Mouse (Mus musculus): ENCODE results near the gene Olfr61. TPM values are rescaled to one million over a fixed set of nuclear protein-coding genes. Genes with fewer than 3 reads are reported as not detected.
"Not testable (repeated sequence)": the region's sequence is repeated elsewhere in the genome, so short reads cannot be mapped to it uniquely, and the experiment has no call there.

Olfr61 gene
- polyA plus RNA-seq (2015; fragmentation: Nextera tagmentation; extraction: Ambion mirVana) = not detected in 2 replicates

DNA sequence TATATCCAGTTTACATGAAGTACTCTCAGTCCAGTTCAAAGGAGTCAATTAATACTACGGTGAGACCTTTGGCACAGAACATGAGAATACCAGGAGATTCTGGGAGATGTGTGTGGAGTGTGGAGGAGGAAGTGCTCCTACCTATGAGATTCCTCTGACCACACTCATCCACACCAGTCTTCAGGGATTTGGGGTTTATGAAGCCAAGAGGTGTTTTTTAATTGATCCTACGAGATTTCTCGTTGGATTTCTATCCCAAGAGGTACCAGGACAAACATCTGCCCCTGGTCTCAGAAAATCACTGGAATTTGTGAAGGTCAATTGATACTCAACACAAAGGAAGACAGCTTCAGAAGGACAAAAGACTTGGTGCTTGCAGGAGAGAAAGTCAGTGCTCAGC is at the start of gene Olfr61:
Gene Olfr61, plus strand, starts transcription at position 301 of the 400 bp plus-strand sequence.
- WGBS = 88% methylated on average over 3 of the region's 3 CpGs
- not testable (repeated sequence) for H3K4me2 ChIP-seq; H3K27me3 ChIP-seq; ATAC-seq (ENCODE audit: low read depth); H3K4me1 ChIP-seq (replicated peaks); H3K9ac ChIP-seq; H3K36me3 ChIP-seq; H3K27ac ChIP-seq (replicated peaks); H3K4me3 ChIP-seq; H3K9me3 ChIP-seq

DNA sequence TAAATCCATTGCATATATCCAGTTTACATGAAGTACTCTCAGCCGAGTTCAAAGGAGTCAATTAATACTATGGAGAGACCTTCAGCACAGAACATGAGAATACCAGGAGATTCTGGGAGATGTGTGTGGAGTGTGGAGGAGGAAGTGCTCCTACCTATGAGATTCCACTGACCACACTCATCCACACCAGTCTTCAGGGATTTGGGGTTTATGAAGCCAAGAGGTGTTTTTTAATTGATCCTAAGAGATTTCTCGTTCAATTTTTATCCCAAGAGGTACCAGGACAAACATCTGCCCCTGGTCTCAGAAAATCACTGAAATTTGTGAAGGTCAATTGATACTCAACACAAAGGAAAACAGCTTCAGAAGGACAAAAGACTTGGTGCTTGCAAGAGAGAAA is 27.8 kb upstream of the Olfr61 start, which contains the start of gene Olfr46:
Gene Olfr46, plus strand, starts transcription at position 301 of the 400 bp plus-strand sequence.
- not testable (repeated sequence) for H3K36me3 ChIP-seq; H3K4me2 ChIP-seq; H3K27ac ChIP-seq (replicated peaks); H3K27me3 ChIP-seq; H3K9me3 ChIP-seq; H3K4me1 ChIP-seq (replicated peaks); H3K4me3 ChIP-seq; H3K9ac ChIP-seq; ATAC-seq (ENCODE audit: low read depth)
- 73% methylated on average over 2 of the region's 2 CpGs for WGBS

DNA sequence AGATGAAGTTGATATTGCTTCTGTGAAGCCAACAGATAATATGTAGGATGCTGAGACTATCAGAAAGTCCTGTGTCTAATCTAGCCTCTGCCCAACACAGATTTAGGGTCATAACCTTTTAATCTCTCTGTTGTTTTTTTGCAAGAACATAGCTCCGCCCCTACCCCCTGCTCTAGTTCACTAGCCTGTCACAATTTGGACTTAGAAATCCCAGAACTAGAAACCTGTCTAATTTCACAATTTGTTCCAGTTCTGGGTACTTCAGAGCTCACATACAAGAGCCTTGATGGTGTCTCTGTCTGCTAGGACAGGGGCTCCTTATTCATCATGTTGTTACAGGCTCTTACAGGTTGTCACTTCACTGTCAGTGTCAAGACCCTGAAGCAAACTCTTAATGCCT is 1.8 kb downstream of the Olfr61 start:
- H3K4me2 ChIP-seq = no peak overlapping the region
- H3K4me1 ChIP-seq (replicated peaks) = no peaks in the 10 kb centered on the region
- H3K9me3 ChIP-seq = no peaks in the 10 kb centered on the region
- no peak for ATAC-seq (ENCODE audit: low read depth)
- no peak overlapping the region for H3K27ac ChIP-seq (replicated peaks)
- H3K27me3 ChIP-seq = no peaks in the 10 kb centered on the region
- no peak overlapping the region for H3K4me3 ChIP-seq
- no peaks in the 10 kb centered on the region for H3K36me3 ChIP-seq
- no peak overlapping the region for H3K9ac ChIP-seq
- WGBS = 91% methylated on average over 1 of the region's 1 CpGs

DNA sequence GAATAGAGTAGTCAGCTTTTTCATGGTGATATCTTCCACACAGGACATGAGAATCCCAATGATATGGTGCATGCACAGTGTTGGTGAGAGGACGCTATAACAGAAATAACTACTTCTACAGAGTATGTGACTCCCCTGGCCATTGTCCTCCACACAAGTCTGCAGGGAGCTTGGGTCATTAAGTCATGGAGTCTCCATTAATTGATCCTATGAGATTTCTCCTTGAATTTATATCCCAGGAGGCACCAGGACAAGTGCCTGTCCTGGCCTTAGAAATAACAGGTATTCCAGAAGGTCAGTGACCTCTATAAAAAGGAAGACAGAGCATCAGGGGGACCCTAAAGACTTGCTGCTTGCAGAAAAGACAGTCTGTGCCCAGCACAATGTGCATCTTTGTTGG is 17.4 kb downstream of the Olfr61 start, which contains the start of gene Olfr53:
Gene Olfr53, plus strand, starts transcription at position 301 of the 400 bp plus-strand sequence.
- H3K4me2 ChIP-seq = no peak within 1 kb of the TSS
- ATAC-seq (ENCODE audit: low read depth) = no peak
- H3K9ac ChIP-seq = no peak within 1 kb of the TSS

DNA sequence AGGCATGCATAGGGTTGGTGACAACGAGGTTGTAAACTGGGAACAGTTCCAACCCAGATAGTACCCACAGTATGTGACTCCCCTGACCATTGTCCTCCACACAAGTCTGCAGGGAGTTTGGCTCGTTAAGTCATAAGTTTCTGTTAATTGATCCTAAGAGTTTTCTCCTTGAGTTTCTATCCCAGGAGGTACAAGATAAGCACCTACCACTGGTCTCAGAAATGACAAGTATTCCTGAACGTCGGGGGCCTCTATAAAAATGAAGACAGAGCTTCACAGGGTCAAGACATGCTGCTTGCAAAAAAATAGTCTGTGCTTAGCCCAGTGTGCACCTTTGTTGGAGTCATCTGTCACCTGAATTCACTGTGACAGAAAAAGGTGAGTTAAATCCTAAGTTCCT is 30.9 kb downstream of the Olfr61 start, which contains the start of gene Olfr539:
Gene Olfr539, plus strand, starts transcription at position 301 of the 400 bp plus-strand sequence.
- no peaks in the 10 kb centered on the region for H3K4me1 ChIP-seq (replicated peaks)
- WGBS = 76% methylated on average over 4 of the region's 4 CpGs
- no peak within 1 kb of the TSS for H3K27ac ChIP-seq (replicated peaks)
- no peaks in the 10 kb centered on the region for H3K9me3 ChIP-seq
- H3K27me3 ChIP-seq = no peaks in the 10 kb centered on the region
- H3K9ac ChIP-seq = no peak within 1 kb of the TSS
- H3K36me3 ChIP-seq = no peaks in the 10 kb centered on the region
- no peak within 1 kb of the TSS for H3K4me3 ChIP-seq
- H3K4me2 ChIP-seq = no peak within 1 kb of the TSS
- ATAC-seq (ENCODE audit: low read depth) = no peak

More for the DNA sequence above, 17.4 kb downstream of the Olfr61 start, which contains the start of gene Olfr53:
- no peak within 1 kb of the TSS for H3K27ac ChIP-seq (replicated peaks)
- no peaks in the 10 kb centered on the region for H3K27me3 ChIP-seq
- H3K4me1 ChIP-seq (replicated peaks) = no peaks in the 10 kb centered on the region
- H3K9me3 ChIP-seq = no peaks in the 10 kb centered on the region; the same call in 1 of the 2 replicates
- no peaks in the 10 kb centered on the region for H3K36me3 ChIP-seq
- H3K4me3 ChIP-seq = no peak within 1 kb of the TSS
- 84% methylated on average over 1 of the region's 1 CpGs for WGBS

DNA sequence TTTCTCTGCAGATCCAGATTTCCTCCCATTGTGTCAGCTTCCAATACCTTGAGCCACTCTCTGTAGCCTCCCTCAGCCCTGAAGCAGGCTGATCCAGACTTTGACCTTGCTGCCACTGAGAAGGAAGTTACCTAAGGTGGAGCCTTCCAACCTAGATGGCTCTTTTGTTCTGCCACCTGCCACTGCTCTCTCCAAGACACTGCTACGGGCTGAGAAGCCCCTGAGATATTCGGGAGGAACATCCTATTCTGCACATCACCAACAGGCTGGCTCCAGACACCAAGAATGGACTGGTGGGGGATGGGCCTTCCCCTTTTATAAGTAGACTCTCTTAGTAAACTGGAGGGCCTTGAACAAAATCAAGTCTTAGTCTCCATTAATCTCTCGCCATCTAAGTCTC is 41.9 kb downstream of the Olfr61 start:
- H3K36me3 ChIP-seq; H3K4me2 ChIP-seq; H3K4me1 ChIP-seq (replicated peaks); ATAC-seq (ENCODE audit: low read depth); H3K9me3 ChIP-seq; H3K27me3 ChIP-seq; H3K27ac ChIP-seq (replicated peaks); H3K9ac ChIP-seq; H3K4me3 ChIP-seq: not testable (repeated sequence)
- 91% methylated on average over 3 of the region's 3 CpGs for WGBS

DNA sequence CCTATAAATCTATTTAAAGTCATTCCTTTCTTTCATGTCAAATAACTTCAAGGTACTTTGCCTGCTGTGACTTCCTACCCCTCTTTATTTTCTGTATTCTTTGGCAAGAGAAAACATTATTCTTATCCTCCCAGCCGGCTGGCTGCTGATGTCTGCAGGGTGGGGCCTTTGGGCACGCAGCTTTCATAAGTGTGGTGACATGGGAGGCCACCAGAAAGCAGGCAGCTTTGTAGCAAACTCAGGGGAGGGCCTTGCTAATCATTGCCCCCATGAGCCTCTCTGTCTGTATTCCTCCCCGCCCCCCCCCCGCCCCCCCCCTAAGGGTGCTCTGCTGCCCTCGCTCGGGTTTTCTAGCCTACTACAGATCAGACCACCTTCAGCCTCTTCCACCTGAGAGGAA is 47.1 kb downstream of the Olfr61 start:
- Histone ChIP-seq H3K4me3 (no peak overlapping the region), H3K9me3 (peaks cover 13% of the 10 kb centered on the region; the same call in 1 of the 2 replicates), H3K9ac (no peak overlapping the region), H3K27me3 (no peaks in the 10 kb centered on the region), H3K4me1 (replicated peaks) (no peaks in the 10 kb centered on the region; the same call in 1 of the 2 replicates), H3K27ac (replicated peaks) (no peak overlapping the region), H3K36me3 (no peaks in the 10 kb centered on the region), H3K4me2 (peak overlapping the region; percentile 38)
- whole genome bisulfite sequencing = 4% methylated on average over 4 of the region's 6 CpGs
- no peak for ATAC-seq (ENCODE audit: low read depth)

DNA sequence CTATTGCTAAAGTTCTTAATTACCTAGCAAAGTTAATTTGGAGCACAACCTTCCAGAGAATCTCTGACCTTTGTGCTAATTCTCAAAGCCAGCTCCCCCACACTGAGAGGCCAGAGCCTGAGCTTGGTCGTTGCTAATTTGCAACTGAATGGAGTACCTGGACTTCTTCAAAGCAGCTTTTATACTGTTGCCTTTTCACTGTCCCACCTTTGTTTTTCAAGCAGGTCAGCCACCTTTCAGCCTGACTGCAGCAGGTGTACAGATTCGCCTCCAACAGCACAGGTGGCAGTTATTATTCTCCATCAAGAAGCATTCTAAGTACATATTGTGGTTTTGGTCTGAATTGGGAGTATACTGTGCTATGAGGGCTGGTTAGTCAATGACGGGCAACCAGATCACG is 50.8 kb downstream of the Olfr61 start:
- not testable (repeated sequence) for H3K4me1 ChIP-seq (replicated peaks); H3K36me3 ChIP-seq; H3K27ac ChIP-seq (replicated peaks); H3K27me3 ChIP-seq; H3K4me2 ChIP-seq; H3K9ac ChIP-seq; ATAC-seq (ENCODE audit: low read depth); H3K4me3 ChIP-seq
- H3K9me3 ChIP-seq = peaks cover 14% of the 10 kb centered on the region; the same call in 1 of the 2 replicates
- WGBS = 70% methylated on average over 4 of the region's 4 CpGs

DNA sequence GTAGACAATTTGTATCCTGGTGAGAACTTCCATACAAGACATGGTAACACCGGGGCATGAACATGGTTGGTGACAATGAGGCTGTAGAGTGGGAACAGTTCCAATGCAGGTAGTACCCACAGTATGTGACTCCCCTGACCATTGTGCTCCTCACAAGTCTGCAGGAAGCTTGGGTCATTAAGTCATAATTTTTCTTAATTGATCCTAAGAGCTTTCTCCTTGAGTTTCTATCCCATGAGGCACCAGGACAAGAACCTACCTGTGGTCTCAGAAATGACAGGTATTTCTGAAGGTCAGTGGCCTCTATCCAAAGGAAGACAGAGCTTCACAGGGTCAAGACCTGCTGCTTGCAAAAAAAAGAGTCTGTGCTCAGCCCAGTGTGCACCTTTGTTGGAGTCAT is 52.9 kb downstream of the Olfr61 start, which contains the start of gene Olfr45:
Gene Olfr45, plus strand, starts transcription at position 301 of the 400 bp plus-strand sequence.
- Histone ChIP-seq H3K4me2 (no peak within 1 kb of the TSS), H3K27ac (replicated peaks) (no peak within 1 kb of the TSS), H3K36me3 (no peaks in the 10 kb centered on the region), H3K4me3 (no peak within 1 kb of the TSS), H3K9me3 (peaks cover 14% of the 10 kb centered on the region; the same call in 1 of the 2 replicates), H3K27me3 (no peaks in the 10 kb centered on the region), H3K4me1 (replicated peaks) (no peaks in the 10 kb centered on the region), H3K9ac (no peak within 1 kb of the TSS)
- ATAC-seq (ENCODE audit: low read depth) = no peak
- WGBS = 83% methylated on average over 1 of the region's 1 CpGs

Other genes starting within 250 kb of the Olfr61 start
- gene Olfr531, start 226.1 kb upstream of the Olfr61 start, polyA plus RNA-seq (2015; fragmentation: Nextera tagmentation; extraction: Ambion mirVana) = not detected in 2 replicates
- gene Olfr532, start 207.3 kb upstream of the Olfr61 start, polyA plus RNA-seq (2015; fragmentation: Nextera tagmentation; extraction: Ambion mirVana) = not detected in 2 replicates
- gene Olfr533, start 165.6 kb upstream of the Olfr61 start, polyA plus RNA-seq (2015; fragmentation: Nextera tagmentation; extraction: Ambion mirVana) = not detected in 2 replicates
- gene Olfr535, start 144.8 kb upstream of the Olfr61 start, polyA plus RNA-seq (2015; fragmentation: Nextera tagmentation; extraction: Ambion mirVana) = not detected in 2 replicates
- not detected in 2 replicates for gene Olfr536, start 121.6 kb upstream of the Olfr61 start, polyA plus RNA-seq (2015; fragmentation: Nextera tagmentation; extraction: Ambion mirVana)
- gene Olfr538, start 61.1 kb upstream of the Olfr61 start, polyA plus RNA-seq (2015; fragmentation: Nextera tagmentation; extraction: Ambion mirVana) = not detected in 2 replicates
- not detected in 2 replicates for gene Olfr46, start 27.7 kb upstream of the Olfr61 start, polyA plus RNA-seq (2015; fragmentation: Nextera tagmentation; extraction: Ambion mirVana)
- gene Olfr53, start 17.5 kb downstream of the Olfr61 start, polyA plus RNA-seq (2015; fragmentation: Nextera tagmentation; extraction: Ambion mirVana) = not detected in 2 replicates
- 0.07 TPM in 1 of 2 replicates, not detected in the other for gene Olfr539, start 31.0 kb downstream of the Olfr61 start, polyA plus RNA-seq (2015; fragmentation: Nextera tagmentation; extraction: Ambion mirVana)
- gene Olfr45, start 53.0 kb downstream of the Olfr61 start, polyA plus RNA-seq (2015; fragmentation: Nextera tagmentation; extraction: Ambion mirVana) = not detected in 2 replicates
- gene Olfr541, start 68.3 kb downstream of the Olfr61 start, polyA plus RNA-seq (2015; fragmentation: Nextera tagmentation; extraction: Ambion mirVana) = not detected in 2 replicates
- gene Cyp2e1, start 134.8 kb downstream of the Olfr61 start, polyA plus RNA-seq (2015; fragmentation: Nextera tagmentation; extraction: Ambion mirVana) = not detected in 2 replicates
- gene Syce1, start 158.9 kb downstream of the Olfr61 start, polyA plus RNA-seq (2015; fragmentation: Nextera tagmentation; extraction: Ambion mirVana) = 0.13 and 0.41 TPM in 2 replicates
- 21.5 and 24.8 TPM in 2 replicates for gene Zfp941, start 193.2 kb downstream of the Olfr61 start, polyA plus RNA-seq (2015; fragmentation: Nextera tagmentation; extraction: Ambion mirVana)
- not detected in 2 replicates for gene Urah, start 206.0 kb downstream of the Olfr61 start, polyA plus RNA-seq (2015; fragmentation: Nextera tagmentation; extraction: Ambion mirVana)
- not detected in 2 replicates for gene Scgb1c1, start 216.6 kb downstream of the Olfr61 start, polyA plus RNA-seq (2015; fragmentation: Nextera tagmentation; extraction: Ambion mirVana)
- gene Odf3, start 218.8 kb downstream of the Olfr61 start, polyA plus RNA-seq (2015; fragmentation: Nextera tagmentation; extraction: Ambion mirVana) = not detected in 2 replicates
- 1.4 TPM in 1 of 2 replicates, not detected in the other for gene Gm45785, start 227.4 kb downstream of the Olfr61 start, polyA plus RNA-seq (2015; fragmentation: Nextera tagmentation; extraction: Ambion mirVana)
- gene Ric8a, start 228.0 kb downstream of the Olfr61 start, polyA plus RNA-seq (2015; fragmentation: Nextera tagmentation; extraction: Ambion mirVana) = 99.1 and 107 TPM in 2 replicates
- gene Bet1l, start 228.6 kb downstream of the Olfr61 start, polyA plus RNA-seq (2015; fragmentation: Nextera tagmentation; extraction: Ambion mirVana) = 42.4 and 48.1 TPM in 2 replicates